In genomic region chr1:78696903-78697302, GRCm38 (mm10) we compare ENCODE assay signal across 24 mouse cellular contexts. TPM values are rescaled to one million over a fixed set of nuclear protein-coding genes. Genes with fewer than 3 reads are reported as not detected.
A peak's percentile ranks its signal among the peaks of the same experiment; 100 is the strongest.
DNase-seq lines count a peak whose midpoint lies in the region; ATAC-seq and TF ChIP-seq lines count a peak whose summit lies in the region.
"Had no signal": no experiment of that assay in that cellular context is flagged by ENCODE, and none has a peak within 500 bp of the region (broad histone marks: within the 10 kb centered on the region; RNA-seq: fewer than 3 reads in every experiment).

No protein-coding gene starts in this region.

- H3K9ac ChIP-seq in liver, adult 2 months (ENCODE audit: low read depth, low read length) = no peak overlapping the region
- no peak overlapping the region for H3K9ac ChIP-seq in liver, embryonic 12.5 days
- no peak overlapping the region for H3K9ac ChIP-seq in intestine, embryonic 16.5 days (ENCODE audit: low read depth, low read length)
- H3K9ac ChIP-seq: embryonic facial prominence, embryonic 12.5 days; forebrain, embryonic 13.5 days; forebrain, embryonic 15.5 days; forebrain, postnatal 0 days had no signal

- no peaks in the 10 kb centered on the region for H3K27me3 ChIP-seq in liver, adult 2 months (ENCODE audit: control insufficient read depth, insufficient read depth, low read length)
- H3K27me3 ChIP-seq in liver, embryonic 12.5 days (replicated peaks) = no peaks in the 10 kb centered on the region
- no peaks in the 10 kb centered on the region for H3K27me3 ChIP-seq in intestine, embryonic 16.5 days (replicated peaks; ENCODE audit: control insufficient read depth, insufficient read depth, low read length)
- H3K27me3 ChIP-seq: CH12.LX; embryonic facial prominence, embryonic 12.5 days; forebrain, embryonic 13.5 days; forebrain, embryonic 15.5 days; Patski had no signal

- H3K4me1 ChIP-seq in liver, adult 2 months (ENCODE audit: control insufficient read depth, insufficient read depth, low read length) = peaks cover 5% of the 10 kb centered on the region
- H3K4me1 ChIP-seq in liver, embryonic 12.5 days = peaks cover 11% of the 10 kb centered on the region; the same call in 1 of the 2 replicates
- H3K4me1 ChIP-seq in intestine, embryonic 16.5 days (ENCODE audit: control insufficient read depth, insufficient read depth, low read length) = no peaks in the 10 kb centered on the region
- H3K4me1 ChIP-seq: embryonic facial prominence, embryonic 10.5 days; embryonic facial prominence, embryonic 12.5 days; forebrain, embryonic 13.5 days; forebrain, embryonic 15.5 days had no signal

- WGBS in liver, adult 2 months = 54% methylated on average over 5 of the region's 5 CpGs
- 78% methylated on average over 5 of the region's 5 CpGs for WGBS in liver, embryonic 12.5 days (ENCODE audit: insufficient replicate concordance)
- 78% methylated on average over 5 of the region's 5 CpGs for WGBS in intestine, embryonic 16.5 days
- 49% methylated on average over 5 of the region's 5 CpGs for WGBS in large intestine, adult 2 months

- no peak for ATAC-seq in liver, embryonic 12.5 days
- ATAC-seq in intestine, embryonic 16.5 days = peak; percentile 60
- ATAC-seq: CD4-positive, CD25-positive, alpha-beta regulatory T cell, adult 4 months; forebrain, embryonic 13.5 days; forebrain, embryonic 15.5 days; forebrain, postnatal 0 days; Patski had no signal

- DNase-seq in liver, adult 2 months (ENCODE audit: extremely low read depth, low read depth, low spot score) = peak; percentile 26
- DNase-seq in large intestine, adult 2 months (ENCODE audit: low read depth, low spot score) = peak; percentile 33
- DNase-seq in lung, postnatal 36 days = no peak
- no peak for DNase-seq in adipocyte (ENCODE audit: low spot score)
- DNase-seq: adrenal gland, adult 8-10 months; adrenal gland, postnatal 14 days; adrenal gland, postnatal 36 days; B cell, adult 2 months; cerebellum, adult 11-12 months; cerebellum, adult 2 months; cerebellum, adult 9-10 months; cerebellum, postnatal 10 days; cerebellum, postnatal 25 days; forebrain, postnatal 0 days had no signal

- H3K4me2 ChIP-seq in liver, embryonic 12.5 days = no peak overlapping the region
- no peak overlapping the region for H3K4me2 ChIP-seq in intestine, embryonic 16.5 days (ENCODE audit: low read depth, low read length)
- H3K4me2 ChIP-seq: embryonic facial prominence, embryonic 12.5 days; forebrain, embryonic 13.5 days; forebrain, embryonic 15.5 days had no signal

- no peaks in the 10 kb centered on the region for H3K9me3 ChIP-seq in liver, embryonic 12.5 days (replicated peaks)
- no peaks in the 10 kb centered on the region for H3K9me3 ChIP-seq in intestine, embryonic 16.5 days (ENCODE audit: control insufficient read depth, low read length)
- H3K9me3 ChIP-seq: embryonic facial prominence, embryonic 10.5 days; embryonic facial prominence, embryonic 12.5 days; forebrain, embryonic 13.5 days; forebrain, embryonic 15.5 days; G1E had no signal

- H3K27ac ChIP-seq in liver, adult 2 months (replicated peaks; ENCODE audit: insufficient read depth, low read depth, low read length) = no peak overlapping the region
- no peak overlapping the region for H3K27ac ChIP-seq in liver, embryonic 12.5 days
- H3K27ac ChIP-seq in intestine, embryonic 16.5 days (ENCODE audit: low read length) = no peak overlapping the region
- H3K27ac ChIP-seq: embryonic facial prominence, embryonic 10.5 days; embryonic facial prominence, embryonic 12.5 days; forebrain, embryonic 13.5 days; forebrain, embryonic 15.5 days had no signal

- no peak for TF ChIP-seq CTCF in liver, adult 2 months (IDR thresholded peaks at IDR 0.05; ENCODE audit: low read depth, low read length)

- H3K36me3 ChIP-seq in liver, adult 2 months (ENCODE audit: control insufficient read depth, insufficient read depth, low read length) = peaks cover 58% of the 10 kb centered on the region
- peaks cover 82% of the 10 kb centered on the region for H3K36me3 ChIP-seq in liver, embryonic 12.5 days
- peaks cover 14% of the 10 kb centered on the region; the same call in 1 of the 2 replicates for H3K36me3 ChIP-seq in intestine, embryonic 16.5 days (ENCODE audit: control insufficient read depth, insufficient read depth, low read length)

- no peak for TF ChIP-seq POLR2A in liver, adult 2 months (IDR thresholded peaks at IDR 0.05; ENCODE audit: extremely low read depth, insufficient read depth, low read length)

- no peak overlapping the region for H3K4me3 ChIP-seq in liver, adult 2 months (ENCODE audit: insufficient read depth, low read depth, low read length)
- no peak overlapping the region for H3K4me3 ChIP-seq in liver, embryonic 12.5 days
- no peak overlapping the region for H3K4me3 ChIP-seq in intestine, embryonic 16.5 days (ENCODE audit: low read length)
- H3K4me3 ChIP-seq: embryonic facial prominence, embryonic 10.5 days; embryonic facial prominence, embryonic 12.5 days; forebrain, embryonic 13.5 days; forebrain, embryonic 15.5 days had no signal

- no peaks in the 10 kb centered on the region for H3K79me2 ChIP-seq in liver, adult 2 months (ENCODE audit: control insufficient read depth, insufficient read depth, low read length)

RNA-seq across cellular contexts. Expression of gene Utp14b, which starts 39.1 kb away (rescaled TPM):
- 5.1 and 7.5 TPM in 2 replicates for total RNA-seq in liver, adult 2 months (2014; rRNA removed)
- 0.47 and 1.2 TPM in 2 replicates for polyA plus RNA-seq in liver, adult 2 months (2012; rRNA removed)
- polyA plus RNA-seq in liver, embryonic 12.5 days (2016; fragmentation: Nextera tagmentation; extraction: Ambion mirVana) = 1.1 and 1.7 TPM in 2 replicates
- 3.5 and 3.7 TPM in 2 replicates for polyA plus RNA-seq in intestine, embryonic 16.5 days (2015; fragmentation: Nextera tagmentation; extraction: Ambion mirVana)
- 0.52 and 0.86 TPM in 2 replicates for polyA plus RNA-seq in large intestine, adult 2 months (2012; rRNA removed)

RNA-seq across cellular contexts. Expression of gene Acsl3, which starts 39.3 kb away (rescaled TPM):
- 33.6 and 39.0 TPM in 2 replicates for total RNA-seq in liver, adult 2 months (2014; rRNA removed)
- polyA plus RNA-seq in liver, adult 2 months (2012; rRNA removed) = 4.8 and 5.3 TPM in 2 replicates
- polyA plus RNA-seq in liver, embryonic 12.5 days (2016; fragmentation: Nextera tagmentation; extraction: Ambion mirVana) = 29.8 and 30.5 TPM in 2 replicates
- 93.5 and 111 TPM in 2 replicates for polyA plus RNA-seq in intestine, embryonic 16.5 days (2015; fragmentation: Nextera tagmentation; extraction: Ambion mirVana)
- 10.6 and 10.9 TPM in 2 replicates for polyA plus RNA-seq in large intestine, adult 2 months (2012; rRNA removed)

Comparison
In these comparisons a context has a peak if more than half of its experiments do, and no peak if none do; other contexts are left out.
1. DNase-seq: peak in liver, adult 2 months (single experiment) and large intestine, adult 2 months (single experiment); none in lung, postnatal 36 days (single experiment) and adipocyte (single experiment).